Mouse (Mus musculus) cerebellum, adult 11 months (tissue): ENCODE measurements around the gene Arhgef3.
A peak's percentile ranks its signal among the peaks of the same experiment; 100 is the strongest.

ENCODE experiments used
- DNase-seq: peaks from one replicate; pipeline ENCODE4 v3.0.0; 2022

Gene Arhgef3

GRCm38 (mm10) chr14:27114362-27115274, at the start of gene Arhgef3:
Arhgef3 (plus strand) TSS chr14:27114899.
- peak; percentile 2 for DNase-seq

- DNase-seq, result no peak
These were observed 48.3 kb upstream of the Arhgef3 start for GRCm38 (mm10) chr14:27066171-27066929.

GRCm38 (mm10) chr14:27067866-27068271, 46.8 kb upstream of the Arhgef3 start:
- DNase-seq, result no peak

GRCm38 (mm10) chr14:27069434-27070097, 45.1 kb upstream of the Arhgef3 start:
- DNase-seq, result no peak

DNA sequence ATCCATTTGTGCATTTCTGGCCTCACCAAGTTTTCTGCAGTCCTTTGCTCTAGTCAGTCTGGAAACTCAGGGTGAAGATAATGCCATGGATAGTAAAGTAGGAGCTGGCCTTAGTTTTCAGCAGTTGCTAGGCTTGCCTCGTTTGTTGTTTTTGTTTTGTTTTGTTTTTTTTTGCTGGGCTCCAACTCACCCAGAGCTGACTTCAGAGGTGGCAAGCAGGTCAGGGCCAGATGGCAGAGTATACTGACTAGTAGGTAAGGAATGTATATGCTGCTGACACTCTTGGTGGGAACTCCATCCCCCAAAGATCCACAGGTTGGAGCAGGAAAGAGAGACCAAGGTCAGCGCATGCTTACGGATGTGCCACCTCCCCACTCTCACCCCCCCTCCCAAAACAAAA, 44.6 kb upstream of the Arhgef3 start:
- no peak for DNase-seq

DNA sequence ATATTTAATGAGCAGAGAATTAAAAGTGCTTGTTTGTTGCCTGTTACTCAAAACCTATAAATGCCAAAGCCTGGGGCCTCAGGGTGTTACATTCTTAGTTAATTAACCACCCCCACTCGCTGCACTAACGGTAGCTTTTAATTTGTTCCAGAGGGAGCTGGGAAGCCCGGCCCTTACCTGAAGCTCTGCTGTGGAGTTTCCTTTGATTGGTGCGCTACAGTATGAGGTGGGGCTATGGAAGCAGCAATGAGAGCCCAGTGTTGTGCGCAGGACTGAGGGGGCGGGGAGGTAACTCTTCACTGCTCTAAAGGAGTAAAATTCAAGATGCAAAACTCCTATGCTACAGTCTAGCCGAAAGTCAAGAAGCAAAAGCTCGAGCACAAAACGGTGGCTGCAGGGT, 43.9 kb upstream of the Arhgef3 start:
- DNase-seq, result no peak

- DNase-seq, result no peak
These were observed 42.7 kb upstream of the Arhgef3 start for GRCm38 (mm10) chr14:27071985-27072384.

DNA sequence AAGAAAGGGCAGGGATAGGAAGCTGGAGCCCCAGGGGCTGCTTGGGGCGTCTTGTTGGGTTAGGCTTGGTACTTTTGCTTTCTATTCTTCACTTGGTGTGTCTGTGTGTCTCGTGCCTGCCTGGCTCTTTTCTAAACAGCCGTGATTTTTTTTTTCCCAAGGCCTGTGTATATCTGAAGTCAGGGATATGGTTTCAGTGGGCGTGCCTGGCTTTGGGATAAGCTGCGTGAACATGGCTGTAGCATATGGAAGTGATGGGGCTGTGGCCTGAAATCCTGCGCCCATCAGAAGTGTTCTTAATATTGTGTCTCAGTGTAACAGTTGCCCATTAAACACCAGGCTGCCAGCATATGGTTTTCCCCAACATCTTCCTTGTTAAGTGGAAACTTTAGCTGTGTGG, 39.6 kb upstream of the Arhgef3 start:
- no peak for DNase-seq

DNA sequence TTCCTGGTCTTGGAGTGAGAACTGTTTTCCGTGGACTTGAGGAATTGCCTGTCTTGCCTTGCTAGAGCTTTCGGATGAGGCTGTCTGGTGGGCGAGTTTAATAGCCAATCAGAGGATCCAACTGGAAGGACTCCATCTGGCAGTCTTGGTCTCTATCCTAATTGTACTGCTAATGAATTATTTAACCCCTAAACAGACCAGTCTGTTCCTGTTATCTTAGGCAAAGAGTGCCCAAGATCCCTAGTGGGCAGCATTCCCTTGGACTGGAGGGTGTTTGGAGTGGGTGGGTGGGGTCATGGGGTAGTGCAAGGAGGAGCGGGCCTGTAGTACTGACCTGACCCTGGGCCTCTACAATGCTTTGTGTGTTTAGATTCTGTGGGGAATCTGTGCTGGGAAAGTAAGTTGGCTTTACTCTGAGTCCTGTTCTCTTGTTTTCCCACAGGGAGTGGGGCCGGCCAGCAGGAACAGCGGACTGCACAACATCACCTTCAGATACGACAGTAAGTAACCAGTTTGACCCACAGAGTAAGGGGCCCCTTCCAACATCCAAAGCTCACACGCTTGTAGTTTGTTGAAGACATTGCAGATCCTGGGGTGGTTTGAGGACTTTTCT, 38.7 kb upstream of the Arhgef3 start:
- no peak for DNase-seq

- no peak for DNase-seq
These were observed 38.2 kb upstream of the Arhgef3 start for GRCm38 (mm10) chr14:27076522-27076920.

GRCm38 (mm10) chr14:27081536-27082275, 33.0 kb upstream of the Arhgef3 start:
- no peak for DNase-seq

DNA sequence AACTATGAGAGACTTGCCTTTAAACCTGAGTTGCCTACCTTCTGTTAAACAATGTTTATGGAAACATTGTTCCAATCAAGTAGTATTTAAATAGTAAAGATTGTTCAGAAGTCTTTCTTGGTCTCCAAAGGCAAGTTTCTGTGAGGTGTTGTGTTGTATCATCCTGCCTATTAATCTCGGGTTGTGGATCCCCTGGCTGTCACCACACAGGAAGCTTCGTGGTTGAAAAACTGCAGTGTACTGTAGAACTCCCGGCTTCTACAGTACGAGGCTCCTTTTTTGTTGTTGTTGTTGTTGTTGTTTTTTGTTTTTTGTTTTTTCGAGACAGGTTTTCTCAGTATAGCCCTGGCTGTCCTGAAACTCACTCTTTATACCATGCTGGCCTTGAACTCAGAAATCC, 29.2 kb upstream of the Arhgef3 start:
- DNase-seq, result no peak

GRCm38 (mm10) chr14:27085999-27086398, 28.7 kb upstream of the Arhgef3 start:
- DNase-seq, result no peak

- DNase-seq, result no peak
These were observed 20.5 kb upstream of the Arhgef3 start for GRCm38 (mm10) chr14:27094247-27094646.

GRCm38 (mm10) chr14:27096133-27096532, 18.6 kb upstream of the Arhgef3 start:
- DNase-seq, result no peak

DNA sequence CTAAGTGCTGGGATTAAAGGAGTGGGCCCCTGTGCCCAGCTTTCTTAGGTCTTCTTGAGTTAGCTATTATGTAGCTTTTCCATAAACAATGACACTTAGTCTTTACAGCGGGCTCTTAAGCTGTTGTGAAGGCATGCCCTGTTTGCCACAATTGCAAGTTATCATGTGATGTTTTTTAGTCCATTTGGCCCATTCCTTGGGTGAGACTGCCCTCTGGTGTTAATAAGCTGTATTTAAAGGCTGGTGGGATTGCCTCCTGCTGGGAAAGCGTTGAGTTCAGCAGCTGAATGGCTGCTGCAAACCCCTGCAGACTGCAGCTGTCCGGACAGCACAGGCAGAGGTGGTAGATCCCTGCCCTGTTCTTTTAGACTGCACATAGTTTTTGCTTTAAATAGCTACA, 17.9 kb upstream of the Arhgef3 start:
- peak; percentile 14 for DNase-seq

DNA sequence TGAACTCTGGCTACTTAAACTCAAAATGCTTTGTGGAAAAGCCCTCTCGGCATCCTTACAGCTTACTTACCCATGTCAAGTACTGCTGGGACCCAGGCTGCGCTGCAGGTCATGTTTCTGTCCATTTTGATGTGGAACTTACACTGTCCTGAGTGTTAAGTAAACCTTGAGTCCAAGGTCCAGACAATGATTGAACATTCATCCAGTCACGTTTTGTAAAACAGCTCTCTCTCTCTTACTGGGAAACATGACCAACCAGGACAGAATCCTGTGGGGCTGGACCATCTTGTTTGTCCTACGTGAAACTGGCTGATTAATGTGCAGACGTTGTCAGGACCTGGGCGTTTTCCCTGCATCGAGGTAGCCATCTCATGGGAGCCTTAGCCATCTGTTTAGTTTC, 13.0 kb upstream of the Arhgef3 start:
- DNase-seq, result no peak

- no peak for DNase-seq
These were observed 12.0 kb upstream of the Arhgef3 start for GRCm38 (mm10) chr14:27102720-27103119.

- DNase-seq, result no peak
These were observed 8.8 kb upstream of the Arhgef3 start for GRCm38 (mm10) chr14:27105731-27106457.

GRCm38 (mm10) chr14:27108748-27109504, 5.8 kb upstream of the Arhgef3 start:
- DNase-seq, result no peak

DNA sequence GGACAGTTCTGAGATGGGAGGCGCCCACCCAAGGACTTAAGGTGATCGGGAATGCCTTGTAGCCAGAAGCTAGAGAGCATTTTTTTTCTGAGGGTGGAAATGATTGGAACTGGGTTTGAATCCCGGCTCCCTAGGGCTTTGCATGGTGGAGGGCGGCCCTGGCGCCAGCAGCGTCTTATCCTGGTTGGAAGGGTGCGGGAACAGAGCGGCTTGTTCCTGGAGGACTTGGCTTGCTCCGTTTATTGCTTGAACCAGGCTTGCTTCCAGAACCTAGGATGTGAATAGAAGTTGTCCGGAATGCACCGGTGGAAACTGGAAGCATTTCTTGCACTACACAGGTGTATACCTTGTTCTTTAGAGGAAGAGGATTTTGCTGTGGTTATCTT, 569 bp downstream of the Arhgef3 start:
- DNase-seq, result no peak
